Mouse (Mus musculus) stomach, postnatal 0 days (tissue): ENCODE results near the gene Aim2. TPM values are rescaled to one million over a fixed set of nuclear protein-coding genes. Genes with fewer than 3 reads are reported as not detected.
"Not testable (repeated sequence)": the region's sequence is repeated elsewhere in the genome, so short reads cannot be mapped to it uniquely, and the experiment has no call there.

Experiments
- ATAC-seq: fragments of 200-750 bp; cut with Nextera tagmentation; 2 replicates; pipeline ENCODE4 v1.8.0; 2017; ENCODE audit not compliant: low FRiP score, low TSS enrichment
- DNase-seq: peaks from one replicate; pipeline ENCODE4 v3.0.0-alpha.2; 2016; ENCODE audit warnings: low spot score
- H3K27ac ChIP-seq: fragments of 300-500 bp; sonication (generic); replicated peaks from 2 replicates; pipeline ENCODE4 v1.5.1; 2014; ENCODE audit warnings: mild to moderate bottlenecking, control low read depth
- H3K27me3 ChIP-seq: fragments of 300-500 bp; sonication (generic); 2 replicates; pipeline ENCODE4 v1.6.1; 2014; ENCODE audit warnings: low read length; ENCODE audit not compliant: control insufficient read depth, insufficient read depth
- H3K36me3 ChIP-seq: fragments of 300-500 bp; sonication (generic); 2 replicates; pipeline ENCODE4 v1.6.1; 2014; ENCODE audit warnings: low read length, mixed read lengths; ENCODE audit not compliant: control insufficient read depth, insufficient read depth
- H3K4me1 ChIP-seq: fragments of 300-500 bp; sonication (generic); replicated peaks from 2 replicates; pipeline ENCODE4 v1.6.1; 2014; ENCODE audit warnings: antibody characterized with exemption; ENCODE audit not compliant: control insufficient read depth, insufficient read depth
- H3K4me2 ChIP-seq: fragments of 300-500 bp; sonication (generic); replicated peaks from 2 replicates; pipeline ENCODE4 v1.6.1; 2014; ENCODE audit warnings: low read depth, mild to moderate bottlenecking, control low read depth, moderate library complexity
- H3K4me3 ChIP-seq: fragments of 300-500 bp; sonication (generic); 2 replicates; pipeline ENCODE4 v1.5.1; 2014; ENCODE audit warnings: low read depth, low read length, control low read depth
- H3K9ac ChIP-seq: fragments of 300-500 bp; sonication (generic); 2 replicates; pipeline ENCODE4 v1.6.1; 2014; ENCODE audit warnings: mild to moderate bottlenecking, low read length, control low read depth, mixed read lengths
- H3K9me3 ChIP-seq: fragments of 300-500 bp; sonication (generic); 2 replicates; pipeline ENCODE4 v1.6.1; 2016; ENCODE audit warnings: low read length; ENCODE audit not compliant: control insufficient read depth
- WGBS: fragments of 180-500 bp; shearing (Covaris S2); extraction: QIAGEN DNeasy Blood & Tissue Kit; methylation state at CpG from one replicate; pipeline ENCODE4 v1.1.7; 2014; 5-methylcytosine and 5-hydroxymethylcytosine counted together
- polyA plus RNA-seq: library from polyadenylated mRNA; unstranded; fragments of >200 nt; fragmentation: Nextera tagmentation; extraction: Ambion mirVana; gene quantifications from 2 replicates; pipeline ENCODE4 v1.2.1, GENCODE M21; 2015

Gene Aim2
- polyA plus RNA-seq, 1 experiment from 2014 or later = 3.9 TPM

GRCm38 (mm10) chr1:173490812-173491480 lies 140.3 kb downstream of the Aim2 start, which contains the start of gene Ifi206:
Ifi206 (minus strand) TSS chr1:173491041.
- H3K4me3 ChIP-seq, H3K36me3 ChIP-seq, H3K4me2 ChIP-seq, ATAC-seq, H3K9me3 ChIP-seq, H3K9ac ChIP-seq, H3K4me1 ChIP-seq, H3K27ac ChIP-seq, DNase-seq, H3K27me3 ChIP-seq: not testable (repeated sequence)
- WGBS = 66% methylated on average over 3 of the region's 3 CpGs

GRCm38 (mm10) chr1:173491483-173491882 lies 140.8 kb downstream of the Aim2 start:
- not testable (repeated sequence) for H3K9ac ChIP-seq, DNase-seq, ATAC-seq, H3K36me3 ChIP-seq, H3K4me1 ChIP-seq, H3K27ac ChIP-seq, H3K4me2 ChIP-seq, H3K4me3 ChIP-seq, H3K9me3 ChIP-seq, H3K27me3 ChIP-seq

GRCm38 (mm10) chr1:173510595-173510994 lies 159.9 kb downstream of the Aim2 start:
- not testable (repeated sequence) for DNase-seq, H3K36me3 ChIP-seq, H3K4me1 ChIP-seq, H3K27me3 ChIP-seq, H3K27ac ChIP-seq, H3K4me3 ChIP-seq, H3K9ac ChIP-seq, H3K4me2 ChIP-seq, H3K9me3 ChIP-seq, ATAC-seq
- WGBS = 96% methylated on average over 2 of the region's 2 CpGs

Other genes with a start within 250 kb of the Aim2 start
- gene Olfr1408, start 213.5 kb upstream of the Aim2 start, polyA plus RNA-seq = not detected in 2 replicates
- 0.04 TPM in 1 of 2 replicates, not detected in the other for gene Olfr1406, start 160.2 kb upstream of the Aim2 start, polyA plus RNA-seq
- not detected in 2 replicates for gene Olfr218, start 153.1 kb upstream of the Aim2 start, polyA plus RNA-seq
- gene Olfr1404, start 138.5 kb upstream of the Aim2 start, polyA plus RNA-seq = not detected in 2 replicates
- 0.28 and 0.32 TPM in 2 replicates for gene Fcer1a, start 123.7 kb upstream of the Aim2 start, polyA plus RNA-seq
- not detected in 2 replicates for gene Olfr418, start 84.9 kb upstream of the Aim2 start, polyA plus RNA-seq
- gene Mptx2, start 73.1 kb upstream of the Aim2 start, polyA plus RNA-seq = not detected in 2 replicates
- 0.71 and 0.85 TPM in 2 replicates for gene Ackr1, start 17.1 kb upstream of the Aim2 start, polyA plus RNA-seq
- gene Cadm3, start 16.8 kb downstream of the Aim2 start, polyA plus RNA-seq = 0.99 and 1.4 TPM in 2 replicates
- 0.13 and 0.15 TPM in 2 replicates for gene Ifi206, start 140.2 kb downstream of the Aim2 start, polyA plus RNA-seq
- not detected in 2 replicates for gene Ifi214, start 185.1 kb downstream of the Aim2 start, polyA plus RNA-seq
- 0.34 TPM in 2 replicates for gene Ifi213, start 248.4 kb downstream of the Aim2 start, polyA plus RNA-seq